Mouse (Mus musculus) hindbrain, postnatal 0 days (tissue): ENCODE data around the gene Pabpc4. TPM values are rescaled to one million over a fixed set of nuclear protein-coding genes. Genes with fewer than 3 reads are reported as not detected.

Experiments used
- ATAC-seq: fragments of 200-750 bp; cut with Nextera tagmentation; 2 replicates; pipeline ENCODE4 v1.8.0; 2017; ENCODE audit warnings: mild to moderate bottlenecking, moderate TSS enrichment, moderate library complexity
- DNase-seq: peaks from one replicate; pipeline ENCODE4 v3.0.0-alpha.2; 2015; ENCODE audit warnings: low spot score
- H3K27ac ChIP-seq: fragments of 300-500 bp; sonication (generic); 2 replicates; pipeline ENCODE4 v1.5.1; 2014; ENCODE audit warnings: mild to moderate bottlenecking
- H3K27me3 ChIP-seq: fragments of 300-500 bp; sonication (generic); 2 replicates; pipeline ENCODE4 v1.6.1; 2014; ENCODE audit warnings: low read length, mixed read lengths; ENCODE audit not compliant: insufficient read depth
- H3K36me3 ChIP-seq: fragments of 300-500 bp; sonication (generic); 2 replicates; pipeline ENCODE4 v1.6.1; 2014; ENCODE audit warnings: low read length, mixed read lengths; ENCODE audit not compliant: insufficient read depth
- H3K4me1 ChIP-seq: fragments of 300-500 bp; sonication (generic); 2 replicates; pipeline ENCODE4 v1.6.1; 2014; ENCODE audit warnings: antibody characterized with exemption, low read length, mixed read lengths; ENCODE audit not compliant: insufficient read depth
- H3K4me2 ChIP-seq: fragments of 300-500 bp; sonication (generic); 2 replicates; pipeline ENCODE4 v1.6.1; 2014; ENCODE audit warnings: low read depth, mild to moderate bottlenecking, low read length, moderate library complexity, mixed read lengths
- H3K4me3 ChIP-seq: fragments of 300-500 bp; sonication (generic); 2 replicates; pipeline ENCODE4 v1.5.1; 2014; ENCODE audit warnings: low read length
- H3K9ac ChIP-seq: fragments of 300-500 bp; sonication (generic); replicated peaks from 2 replicates; pipeline ENCODE4 v1.6.1; 2014; ENCODE audit warnings: mild to moderate bottlenecking, low read length, moderate library complexity, mixed read lengths
- H3K9me3 ChIP-seq: fragments of 300-500 bp; sonication (generic); 2 replicates; pipeline ENCODE4 v1.6.1; 2016; ENCODE audit warnings: low read length, mixed read lengths
- CTCF ChIP-seq: IDR thresholded peaks from 2 replicates; pipeline ENCODE4 v1.5.1; 2016; ENCODE audit warnings: antibody characterized with exemption, control low read depth, low read depth
- WGBS: fragments of 180-500 bp; shearing (Covaris S2); extraction: QIAGEN DNeasy Blood & Tissue Kit; methylation state at CpG from one replicate; pipeline ENCODE4 v1.1.7; 2014; 5-methylcytosine and 5-hydroxymethylcytosine counted together
- polyA plus RNA-seq: library from polyadenylated mRNA; unstranded; fragments of >200 nt; fragmentation: Nextera tagmentation; extraction: Ambion mirVana; gene quantifications from 2 replicates; pipeline ENCODE4 v1.2.1, GENCODE M21; 2015
- total RNA-seq: library from RNA; depleted of rRNA; stranded (reverse); fragments of >200 nt; gene quantifications from 2 replicates; pipeline ENCODE4 v1.2.3, GENCODE M21; 2014

Pabpc4 gene
- total and polyA plus RNA-seq, 2 experiments from 2014 or later: 19.9 to 100 TPM

- no peak overlapping the region for H3K4me3 ChIP-seq
- no peak for DNase-seq
- ATAC-seq: no peak
- H3K27ac ChIP-seq: no peak overlapping the region
- peaks cover 14% of the 10 kb centered on the region for H3K27me3 ChIP-seq
- H3K4me1 ChIP-seq: peaks cover 4% of the 10 kb centered on the region; the same call in 1 of the 2 replicates
- no peak for TF ChIP-seq CTCF
- no peaks in the 10 kb centered on the region for H3K9me3 ChIP-seq
- H3K9ac ChIP-seq: no peak overlapping the region
- H3K36me3 ChIP-seq: no peaks in the 10 kb centered on the region
- H3K4me2 ChIP-seq: no peak overlapping the region
- WGBS: 51% methylated on average over 9 of the region's 9 CpGs
Observed at GRCm38 (mm10) chr4:123235835-123236430, 26.2 kb upstream of the Pabpc4 start.

GRCm38 (mm10) chr4:123236431-123237031, 25.6 kb upstream of the Pabpc4 start:
- Histone ChIP-seq H3K4me3 (no peak overlapping the region), H3K27me3 (peaks cover 14% of the 10 kb centered on the region), H3K4me2 (no peak overlapping the region), H3K9me3 (no peaks in the 10 kb centered on the region), H3K4me1 (peaks cover 4% of the 10 kb centered on the region; the same call in 1 of the 2 replicates), H3K36me3 (no peaks in the 10 kb centered on the region), H3K9ac (no peak overlapping the region), H3K27ac (no peak overlapping the region)
- no peak for DNase-seq
- TF ChIP-seq CTCF: no peak
- no peak for ATAC-seq
- WGBS: 88% methylated on average over 13 of the region's 13 CpGs

DNA sequence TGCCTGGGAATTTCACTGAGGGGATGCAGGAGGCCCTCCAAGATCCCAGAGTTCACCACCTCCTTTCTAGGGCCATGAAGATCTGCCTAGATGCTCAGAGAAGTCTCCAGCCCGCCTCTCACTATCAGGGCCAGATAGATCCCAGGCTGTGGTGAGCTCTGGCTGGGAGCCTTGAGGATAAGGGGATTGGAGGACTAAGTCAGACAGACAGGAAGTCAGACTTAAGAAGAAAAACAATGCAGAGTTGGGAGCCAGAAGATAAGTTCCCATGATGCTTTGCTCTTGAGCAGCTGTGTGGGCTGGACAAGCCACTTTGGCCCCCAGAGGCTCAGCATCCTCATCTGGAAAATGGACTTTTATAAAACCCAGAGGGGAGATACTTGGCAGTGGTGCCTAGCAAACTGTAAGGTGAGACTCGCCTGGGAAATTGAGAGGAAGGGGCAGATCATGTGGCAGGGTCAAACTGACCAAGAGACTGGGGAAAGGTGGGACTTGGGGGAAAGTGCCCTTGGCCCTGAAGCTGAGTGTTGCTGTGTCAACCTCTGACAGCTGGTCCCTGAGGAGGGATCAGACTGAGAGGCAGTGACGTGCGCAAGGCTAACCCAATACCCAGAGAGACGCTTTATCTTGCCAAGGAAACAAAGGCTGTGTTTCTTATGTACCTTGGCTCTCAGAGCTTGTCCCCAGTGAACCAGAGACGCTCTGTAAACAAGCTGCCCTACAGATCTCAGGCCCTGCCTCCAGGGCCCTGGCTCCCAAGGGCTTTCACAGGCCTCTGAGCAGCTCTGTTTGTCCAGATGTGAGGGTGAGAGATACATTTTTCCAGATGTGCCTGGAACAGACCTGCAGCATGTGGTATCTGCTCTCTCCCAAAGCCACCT, 24.5 kb upstream of the Pabpc4 start:
- Histone ChIP-seq H3K27ac (no peak overlapping the region; the same call in 1 of the 2 replicates), H3K4me2 (no peak overlapping the region), H3K36me3 (no peaks in the 10 kb centered on the region), H3K9ac (no peak overlapping the region), H3K27me3 (peaks cover 9% of the 10 kb centered on the region), H3K4me1 (peaks cover 4% of the 10 kb centered on the region; the same call in 1 of the 2 replicates), H3K4me3 (no peak overlapping the region), H3K9me3 (no peaks in the 10 kb centered on the region)
- ATAC-seq: no peak
- no peak for DNase-seq
- 71% methylated on average over 6 of the region's 6 CpGs for WGBS
- TF ChIP-seq CTCF: no peak

DNA sequence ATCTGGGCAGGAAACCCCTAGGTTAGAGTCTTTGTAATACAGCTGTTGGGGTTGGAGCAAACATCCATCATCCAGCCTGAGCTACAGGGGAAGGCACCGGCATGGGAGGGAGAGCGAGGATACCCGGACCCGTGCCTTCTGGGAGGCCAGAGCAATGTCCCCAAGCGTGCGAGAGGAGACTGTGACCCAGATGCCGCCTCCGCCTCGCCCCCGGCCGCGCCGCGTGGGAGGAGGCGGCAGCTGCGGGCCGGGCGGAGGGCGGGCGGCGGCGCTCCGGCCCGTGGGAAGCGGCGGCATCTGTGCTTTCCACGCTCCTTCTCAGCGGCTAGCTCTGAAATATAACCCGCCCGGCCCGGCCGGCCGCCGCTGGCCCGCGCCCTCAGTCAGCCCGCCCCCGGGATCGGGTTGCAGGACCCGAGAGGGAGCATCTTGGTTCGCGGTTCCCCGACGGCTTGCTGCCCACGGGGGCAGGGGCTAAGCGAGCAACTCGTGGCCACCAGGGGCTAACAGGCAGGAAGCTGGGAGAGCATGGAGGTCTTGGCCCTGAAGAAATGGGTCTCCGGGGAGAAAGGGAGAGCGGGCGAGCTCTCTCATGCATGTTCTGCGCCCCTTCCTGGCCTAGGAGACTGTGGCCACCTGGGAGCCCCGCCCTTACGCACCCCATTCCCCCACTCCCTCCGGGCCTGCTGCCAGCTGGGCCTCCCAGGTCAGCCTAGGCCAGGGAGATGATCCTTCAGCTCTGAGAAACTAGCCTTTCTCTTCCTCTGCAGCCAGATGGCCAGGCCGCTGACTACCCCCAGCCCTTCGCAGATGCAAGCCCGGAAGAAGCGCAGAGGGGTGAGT, 22.6 kb upstream of the Pabpc4 start:
- DNase-seq: peak; percentile 34
- Histone ChIP-seq H3K27ac (peak overlapping the region; percentile 11; the same call in 1 of the 2 replicates), H3K4me3 (peak overlapping the region; percentile 29), H3K36me3 (no peaks in the 10 kb centered on the region), H3K4me1 (peaks cover 4% of the 10 kb centered on the region; the same call in 1 of the 2 replicates), H3K4me2 (peak overlapping the region; percentile 53), H3K9me3 (no peaks in the 10 kb centered on the region), H3K27me3 (peaks cover 4% of the 10 kb centered on the region; the same call in 1 of the 2 replicates), H3K9ac (peak overlapping the region; percentile 38; the same call in 1 of the 2 replicates)
- TF ChIP-seq CTCF: no peak; the same call in 1 of the 2 replicates
- ATAC-seq: peak; percentile 64
- WGBS: 5% methylated on average over 55 of the region's 58 CpGs

DNA sequence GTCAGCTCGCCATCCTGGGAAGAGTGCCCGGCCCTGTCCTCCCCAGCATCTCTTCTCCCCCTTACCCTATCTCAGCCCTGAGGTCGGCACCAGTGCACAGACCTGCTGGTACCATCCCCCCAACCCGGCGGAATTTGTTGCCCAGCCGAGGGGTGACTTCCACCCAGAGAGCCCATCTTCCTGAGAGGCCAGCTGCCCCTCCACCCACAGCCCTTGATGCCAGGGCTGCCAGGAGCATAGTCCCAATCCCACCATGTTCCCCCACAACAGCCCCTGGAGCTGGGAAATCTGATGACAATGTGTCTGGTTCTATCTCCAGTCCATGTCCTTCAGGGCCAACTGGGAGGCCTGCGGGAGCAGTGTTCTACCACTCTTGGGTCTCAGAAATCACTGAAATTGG, 15.9 kb upstream of the Pabpc4 start:
- no peak overlapping the region for H3K4me2 ChIP-seq
- ATAC-seq (no peak), DNase-seq (no peak)
- no peak for TF ChIP-seq CTCF
- 90% methylated on average over 7 of the region's 7 CpGs for WGBS
- H3K9me3 ChIP-seq: no peaks in the 10 kb centered on the region
- H3K36me3 ChIP-seq: no peaks in the 10 kb centered on the region
- H3K9ac ChIP-seq: no peak overlapping the region
- no peak overlapping the region for H3K27ac ChIP-seq
- H3K27me3 ChIP-seq: no peaks in the 10 kb centered on the region
- H3K4me3 ChIP-seq: no peak overlapping the region
- H3K4me1 ChIP-seq: 0 out of 2 replicates have a peak, but pooled peaks cover 4% of the 10 kb centered on the region

GRCm38 (mm10) chr4:123246651-123247050, 15.5 kb upstream of the Pabpc4 start:
- H3K4me3 ChIP-seq: no peak overlapping the region
- TF ChIP-seq CTCF: no peak
- H3K4me2 ChIP-seq: no peak overlapping the region
- DNase-seq (no peak), ATAC-seq (no peak)
- H3K9me3 ChIP-seq: no peaks in the 10 kb centered on the region
- H3K36me3 ChIP-seq: no peaks in the 10 kb centered on the region
- no peak overlapping the region for H3K27ac ChIP-seq
- 92% methylated on average over 5 of the region's 5 CpGs for WGBS
- H3K9ac ChIP-seq: no peak overlapping the region
- H3K27me3 ChIP-seq: no peaks in the 10 kb centered on the region
- H3K4me1 ChIP-seq: 0 out of 2 replicates have a peak, but pooled peaks cover 4% of the 10 kb centered on the region
